Mouse (Mus musculus): ENCODE measurements around the gene Nol11. TPM values are rescaled to one million over a fixed set of nuclear protein-coding genes. Genes with fewer than 3 reads are reported as not detected.

The Nol11 gene
- polyA plus RNA-seq, 1 experiment from 2014 or later, result 34.3 TPM

DNA sequence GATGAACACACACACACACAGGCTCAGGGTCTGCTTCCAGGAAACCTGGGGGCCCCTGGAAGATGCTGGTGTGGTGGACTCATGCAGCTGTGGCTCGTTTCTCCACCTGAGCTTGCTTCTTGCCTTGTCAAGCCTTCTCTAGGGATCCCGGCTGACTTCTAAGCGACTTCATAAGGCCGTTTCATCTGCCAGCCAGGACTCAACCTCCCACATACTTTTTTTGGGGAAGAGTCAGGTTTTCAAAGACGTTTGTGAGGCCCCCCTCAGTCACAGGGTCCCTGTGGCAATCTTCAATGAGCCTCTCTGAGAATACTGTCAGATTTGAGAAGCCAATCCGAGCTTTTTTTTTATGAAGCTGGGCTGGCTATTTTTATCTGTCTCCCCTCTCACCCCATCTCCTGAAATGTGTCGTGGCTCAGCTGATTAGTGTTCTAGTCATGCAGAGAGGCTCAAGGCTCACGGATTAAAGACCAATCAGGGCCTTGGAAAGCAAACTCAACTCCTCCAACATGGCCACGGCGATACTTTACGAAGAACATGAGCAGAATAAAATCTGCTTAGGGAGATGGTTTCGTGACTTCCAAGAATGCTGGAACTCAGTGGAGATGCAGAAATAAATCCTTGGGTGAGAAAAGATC lies 33.5 kb upstream of the Nol11 start:
- TF ChIP-seq CTCF (IDR thresholded peaks at IDR 0.05), result no peak
- no peaks in the 10 kb centered on the region for H3K27me3 ChIP-seq
- ChIA-PET CTCF (no interaction called here), POLR2A (no interaction called here)
- DNase-seq (ENCODE audit: low read depth, low spot score) (no peak), ATAC-seq (no peak)
- in situ Hi-C loops (cut with MboI; ENCODE audit: low pct_unique_long_range_greater_than_20kb), result no loop called here

DNA sequence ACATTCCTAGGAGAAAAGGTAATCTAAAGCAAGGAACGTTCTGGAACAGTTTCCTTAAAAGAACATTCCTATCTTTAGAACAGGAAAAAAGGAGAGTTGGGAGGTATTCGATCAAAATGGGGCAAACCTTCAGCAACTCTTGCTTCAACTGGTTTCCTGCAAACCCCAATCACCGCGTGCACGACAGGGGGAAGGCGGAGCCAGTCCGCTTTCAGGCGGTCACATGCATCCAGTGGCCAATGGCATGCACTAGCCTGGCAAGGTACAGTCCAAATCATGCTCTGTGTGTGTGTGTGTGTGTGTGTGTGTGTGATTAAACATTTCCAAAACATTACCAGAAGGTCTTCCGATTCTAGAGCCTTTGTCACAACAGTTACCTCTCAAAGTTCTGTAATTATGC lies 25.9 kb upstream of the Nol11 start:
- CTCF ChIA-PET, result interaction anchor here (0.9 kb wide), 1 partner anchor 255 kb away, joined by 4 read pairs; no protein-coding TSS in a partner anchor

DNA sequence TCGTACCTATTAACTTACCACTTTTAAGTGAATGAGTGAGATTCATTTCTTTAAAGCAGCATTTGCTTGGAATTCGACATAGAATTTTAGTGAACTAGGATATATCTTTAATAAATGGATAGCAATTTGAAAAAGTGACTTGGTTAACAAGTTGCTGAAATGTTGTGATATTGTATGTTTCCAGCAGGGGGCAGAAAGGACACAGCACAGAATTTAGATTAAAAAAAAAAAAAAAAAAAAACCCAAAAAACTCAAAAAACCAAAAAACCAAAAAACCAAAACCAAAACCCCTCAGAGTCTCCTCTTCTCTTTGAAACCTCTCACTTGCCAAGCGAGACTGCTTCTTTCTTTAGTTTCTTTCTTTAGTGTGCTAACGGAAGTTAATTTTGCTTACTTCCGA lies 24.6 kb upstream of the Nol11 start:
- peak; percentile 38 for TF ChIP-seq CTCF (IDR thresholded peaks at IDR 0.05)
- in situ Hi-C loops (cut with MboI; ENCODE audit: low pct_unique_long_range_greater_than_20kb), result no loop called here
- ChIA-PET POLR2A (no interaction called here), CTCF (interaction anchor here (0.9 kb wide), 1 partner anchor 258 kb away, joined by 3 read pairs; no protein-coding TSS in a partner anchor)
- H3K27me3 ChIP-seq, result no peaks in the 10 kb centered on the region
- peak; percentile 22 for DNase-seq (ENCODE audit: low read depth, low spot score)
- no peak for ATAC-seq

More for the DNA sequence above, 25.9 kb upstream of the Nol11 start:
- in situ Hi-C loops (cut with MboI; ENCODE audit: low pct_unique_long_range_greater_than_20kb), result loop anchor here (5.0 kb wide), 1 partner anchor 257 kb away; the partner anchor contains the start of gene Pitpnc1
- ATAC-seq, result no peak
- DNase-seq (ENCODE audit: low read depth, low spot score), result no peak
- TF ChIP-seq CTCF (IDR thresholded peaks at IDR 0.05), result no peak
- H3K27me3 ChIP-seq, result no peaks in the 10 kb centered on the region
- POLR2A ChIA-PET, result no interaction called here

DNA sequence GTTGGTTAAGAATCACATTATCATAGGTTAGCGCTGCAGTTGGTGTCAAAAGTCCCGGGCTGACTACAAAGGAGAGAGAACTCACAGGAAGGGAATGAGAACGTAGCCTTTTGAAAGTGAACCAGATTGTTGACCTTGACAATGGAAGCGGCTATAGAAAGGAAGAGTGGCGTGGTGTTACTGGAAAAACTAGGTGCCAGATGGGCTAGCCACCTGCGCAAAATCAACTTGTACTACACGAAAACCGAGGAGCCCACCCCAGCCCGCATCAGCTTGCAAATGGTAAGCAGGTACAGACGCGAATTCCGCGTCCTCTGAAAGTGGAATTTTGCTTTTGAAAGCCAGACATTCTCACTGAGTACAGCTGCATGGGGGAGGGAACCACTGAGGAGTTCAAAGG lies 20.6 kb upstream of the Nol11 start:
- DNase-seq (ENCODE audit: low read depth, low spot score) (no peak), ATAC-seq (no peak)
- ChIA-PET POLR2A (interaction anchor here (0.6 kb wide), 1 partner anchor 40 kb away, joined by 5 read pairs; no protein-coding TSS in a partner anchor), CTCF (no interaction called here)
- no peak for TF ChIP-seq CTCF (IDR thresholded peaks at IDR 0.05)
- in situ Hi-C loops (cut with MboI; ENCODE audit: low pct_unique_long_range_greater_than_20kb), result no loop called here
- no peaks in the 10 kb centered on the region for H3K27me3 ChIP-seq

DNA sequence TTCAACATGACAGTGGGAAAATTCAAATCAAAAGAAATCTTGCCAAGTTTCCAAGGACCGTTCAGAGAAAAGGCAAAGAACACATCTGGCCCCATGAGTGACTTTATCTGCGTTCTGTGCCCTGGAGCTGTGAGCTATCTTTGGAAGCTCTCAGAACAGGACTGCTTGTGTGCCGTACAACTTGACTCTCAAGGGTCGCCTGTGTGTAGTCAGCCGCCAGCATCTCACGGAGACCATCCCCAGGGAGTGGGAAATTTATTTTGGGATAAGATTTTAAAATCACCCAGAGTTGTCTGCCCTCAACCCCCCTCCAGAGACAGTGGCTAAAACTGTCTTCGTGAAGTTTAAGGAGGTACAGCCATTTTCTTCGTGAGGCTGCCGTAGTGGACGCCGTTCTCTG lies 12.6 kb upstream of the Nol11 start:
- ATAC-seq, result no peak
- POLR2A ChIA-PET, result interaction anchor here (0.7 kb wide), 1 partner anchor 45 kb away, joined by 3 read pairs; no protein-coding TSS in a partner anchor
- peaks cover 4% of the 10 kb centered on the region for H3K27me3 ChIP-seq
- in situ Hi-C loops (cut with MboI; ENCODE audit: low pct_unique_long_range_greater_than_20kb), result no loop called here
- CTCF ChIA-PET, result no interaction called here
- DNase-seq (ENCODE audit: low read depth, low spot score), result no peak
- TF ChIP-seq CTCF (IDR thresholded peaks at IDR 0.05), result no peak

DNA sequence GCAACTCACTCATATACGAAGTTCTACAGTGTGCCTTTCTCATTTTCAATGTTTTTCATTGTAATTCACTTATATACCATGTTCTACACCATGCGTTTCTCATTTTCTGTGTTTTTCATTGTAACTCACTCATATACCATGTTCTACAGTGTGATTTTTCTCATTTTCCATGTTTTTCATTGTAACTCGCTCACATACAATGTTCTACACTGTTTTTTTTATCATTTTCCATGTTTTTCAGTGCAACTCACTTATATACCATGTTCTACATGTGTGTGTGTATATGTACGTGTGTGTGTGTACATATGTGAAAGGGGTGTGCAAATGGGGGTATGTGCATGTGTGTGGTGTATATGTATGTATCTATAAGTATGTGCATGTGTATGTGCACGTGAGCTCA lies 10.1 kb upstream of the Nol11 start:
- CTCF ChIA-PET, result no interaction called here
- POLR2A ChIA-PET, result no interaction called here

DNA sequence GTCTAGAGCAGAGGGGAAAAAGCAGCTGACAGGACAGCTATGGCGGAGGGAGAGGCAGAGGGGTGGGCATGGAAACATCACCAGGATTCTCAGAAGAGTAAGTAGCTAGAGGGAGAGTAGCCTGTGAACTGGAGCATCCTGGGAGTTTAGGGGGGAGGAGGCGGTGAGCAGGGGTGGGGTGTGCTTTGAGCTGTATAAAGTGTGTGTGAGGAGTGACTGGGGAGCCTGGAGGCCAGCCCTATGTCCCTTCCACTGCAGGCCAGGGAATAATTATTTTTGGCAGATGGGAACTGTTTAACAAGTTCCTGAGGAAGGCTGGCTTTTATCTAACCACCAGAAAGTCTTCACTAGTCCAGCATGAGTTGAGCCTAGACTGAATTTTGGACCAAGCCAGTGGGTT lies 6.2 kb upstream of the Nol11 start:
- H3K27me3 ChIP-seq, result no peaks in the 10 kb centered on the region
- POLR2A ChIA-PET, result no interaction called here
- CTCF ChIA-PET, result no interaction called here
- no peak for ATAC-seq
- in situ Hi-C loops (cut with MboI; ENCODE audit: low pct_unique_long_range_greater_than_20kb), result no loop called here
- TF ChIP-seq CTCF (IDR thresholded peaks at IDR 0.05), result no peak
- no peak for DNase-seq (ENCODE audit: low read depth, low spot score)

More for the DNA sequence above, 10.1 kb upstream of the Nol11 start:
- ATAC-seq, result no peak
- no peak for TF ChIP-seq CTCF (IDR thresholded peaks at IDR 0.05)
- in situ Hi-C loops (cut with MboI; ENCODE audit: low pct_unique_long_range_greater_than_20kb), result no loop called here
- H3K27me3 ChIP-seq, result peaks cover 4% of the 10 kb centered on the region
- DNase-seq (ENCODE audit: low read depth, low spot score), result no peak

DNA sequence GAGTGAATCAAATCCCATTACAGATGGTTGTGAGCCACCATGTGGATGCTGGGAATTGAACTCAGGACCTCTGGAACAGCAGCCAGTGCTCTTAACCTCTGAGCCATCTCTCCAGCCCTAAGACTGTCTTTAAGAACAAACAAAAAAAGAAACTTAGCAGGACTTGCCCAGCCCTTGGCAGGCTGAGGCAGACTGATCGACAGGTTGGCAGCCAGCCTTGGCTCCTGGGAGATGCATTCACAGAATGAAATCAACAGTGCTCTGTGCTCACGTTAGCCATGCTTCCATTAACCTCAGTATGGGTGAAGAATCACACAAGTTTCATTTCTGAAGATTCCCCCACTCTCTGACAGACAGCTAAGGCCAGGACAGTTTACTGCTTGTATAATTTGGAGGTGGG lies 1.2 kb upstream of the Nol11 start:
- in situ Hi-C loops (cut with MboI; ENCODE audit: low pct_unique_long_range_greater_than_20kb), result no loop called here
- no peak for TF ChIP-seq CTCF (IDR thresholded peaks at IDR 0.05)
- POLR2A ChIA-PET, result no interaction called here
- CTCF ChIA-PET, result no interaction called here
- ATAC-seq, result no peak
- no peak for DNase-seq (ENCODE audit: low read depth, low spot score)
- H3K27me3 ChIP-seq, result no peaks in the 10 kb centered on the region

DNA sequence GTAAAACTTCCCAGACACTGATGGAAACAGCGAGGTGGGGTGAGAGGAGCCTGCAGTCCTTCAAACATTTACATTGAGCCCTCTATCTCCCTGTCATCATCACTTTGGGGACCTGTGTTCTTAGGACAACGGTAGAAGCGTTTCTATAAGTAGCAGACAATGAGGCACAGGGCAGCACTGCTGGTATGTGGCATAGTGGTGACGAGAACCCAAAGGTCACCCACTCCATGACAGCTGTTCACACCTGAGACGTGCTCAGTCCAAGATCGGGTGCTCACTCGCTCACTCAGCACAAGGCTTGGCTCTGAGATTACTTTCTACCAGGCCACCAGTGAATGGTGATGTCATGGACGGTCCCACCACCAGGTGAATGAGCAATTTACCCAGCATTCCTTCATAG lies 5.4 kb downstream of the Nol11 start:
- no peaks in the 10 kb centered on the region for H3K27me3 ChIP-seq
- ATAC-seq (no peak), DNase-seq (ENCODE audit: low read depth, low spot score) (no peak)
- no peak for TF ChIP-seq CTCF (IDR thresholded peaks at IDR 0.05)
- ChIA-PET CTCF (no interaction called here), POLR2A (no interaction called here)
- in situ Hi-C loops (cut with MboI; ENCODE audit: low pct_unique_long_range_greater_than_20kb), result no loop called here

DNA sequence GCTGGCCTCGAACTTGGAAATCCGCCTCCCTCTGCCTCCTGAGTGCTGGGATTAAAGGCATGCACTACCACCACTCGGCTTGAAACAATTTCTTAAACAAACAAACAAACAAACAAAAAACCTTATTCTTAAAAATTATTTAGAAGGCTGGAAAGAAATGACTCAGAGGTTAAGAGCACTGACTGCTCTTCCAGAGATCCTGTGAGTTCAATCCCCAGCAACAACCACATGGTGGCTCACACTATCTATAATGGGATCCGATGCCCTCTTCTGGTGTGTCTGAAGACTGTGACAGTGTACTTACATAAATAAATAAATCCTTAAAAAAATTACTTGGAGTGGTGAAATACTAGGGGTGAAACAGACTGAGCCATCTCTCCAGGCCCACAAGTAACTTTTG lies 28.0 kb downstream of the Nol11 start:
- no peak for DNase-seq (ENCODE audit: low read depth, low spot score)
- H3K27me3 ChIP-seq, result no peaks in the 10 kb centered on the region
- ChIA-PET POLR2A (no interaction called here), CTCF (no interaction called here)
- peak; percentile 27 for TF ChIP-seq CTCF (IDR thresholded peaks at IDR 0.05)
- no peak for ATAC-seq
- in situ Hi-C loops (cut with MboI; ENCODE audit: low pct_unique_long_range_greater_than_20kb), result no loop called here

DNA sequence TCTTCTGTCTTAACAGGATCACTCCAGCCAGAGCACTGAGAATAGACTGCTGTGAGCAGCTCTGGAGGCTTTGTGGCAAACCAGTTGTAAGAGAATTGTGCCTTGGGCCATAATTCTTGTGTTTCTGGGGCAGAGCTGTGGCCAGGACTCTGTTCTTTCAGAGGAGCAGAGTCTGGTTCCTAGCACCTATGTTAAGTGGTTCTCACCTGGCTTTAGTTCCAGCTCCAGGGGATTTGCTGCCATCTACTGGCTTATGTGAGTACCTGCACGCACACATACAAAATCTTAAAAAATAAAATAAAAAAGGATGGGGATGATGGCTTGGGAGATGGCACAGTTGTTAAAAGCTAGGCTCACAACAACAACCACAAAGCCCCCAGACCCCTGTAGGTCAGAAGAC lies 30.1 kb downstream of the Nol11 start:
- ATAC-seq, result no peak
- in situ Hi-C loops (cut with MboI; ENCODE audit: low pct_unique_long_range_greater_than_20kb), result no loop called here
- ChIA-PET POLR2A (no interaction called here), CTCF (interaction anchor here (0.7 to 1.7 kb wide), 3 partner anchors 21 to 46 kb away, joined by 4 to 6 read pairs (median 4); no protein-coding TSS in a partner anchor)
- peak; percentile 77 for TF ChIP-seq CTCF (IDR thresholded peaks at IDR 0.05)
- no peak for DNase-seq (ENCODE audit: low read depth, low spot score)
- no peaks in the 10 kb centered on the region for H3K27me3 ChIP-seq

Data from Patski (cell line).